16 mouse cellular contexts compared by ENCODE assay signal in genomic region chr4:62775005-62775609, GRCm38 (mm10).
"Had no signal": no experiment of that assay in that cellular context is flagged by ENCODE, and none has a peak within 500 bp of the region (broad histone marks: within the 10 kb centered on the region; RNA-seq: fewer than 3 reads in every experiment).

No protein-coding gene starts in this region.

- H3K36me3 ChIP-seq: midbrain, embryonic 10.5 days; midbrain, embryonic 12.5 days; midbrain, embryonic 15.5 days; neural tube, embryonic 12.5 days; stomach, embryonic 15.5 days had no signal

- H3K4me2 ChIP-seq: lung, embryonic 14.5 days; midbrain, embryonic 12.5 days; midbrain, embryonic 15.5 days; neural tube, embryonic 12.5 days; stomach, embryonic 15.5 days had no signal

- H3K4me1 ChIP-seq: midbrain, embryonic 12.5 days; midbrain, embryonic 15.5 days; neural tube, embryonic 12.5 days; stomach, embryonic 15.5 days had no signal

- DNase-seq: lung, adult 18-20 months; lung, embryonic 14.5 days; lung, postnatal 10 days; lung, postnatal 36 days; right cerebral cortex, postnatal 14 days; thymus, adult 2 months; thymus, postnatal 25 days; thymus, postnatal 4 days had no signal

- H3K4me3 ChIP-seq: midbrain, embryonic 10.5 days; midbrain, embryonic 12.5 days; midbrain, embryonic 15.5 days; neural tube, embryonic 12.5 days; stomach, embryonic 15.5 days had no signal

- H3K9ac ChIP-seq: liver, embryonic 14.5 days; lung, embryonic 14.5 days; midbrain, embryonic 12.5 days; midbrain, embryonic 15.5 days; neural tube, embryonic 12.5 days; stomach, embryonic 15.5 days had no signal

- H3K9me3 ChIP-seq: midbrain, embryonic 10.5 days; midbrain, embryonic 12.5 days; midbrain, embryonic 15.5 days; neural tube, embryonic 12.5 days; stomach, embryonic 15.5 days had no signal

- H3K27ac ChIP-seq: liver, embryonic 14.5 days; macrophage; midbrain, embryonic 10.5 days; midbrain, embryonic 12.5 days; midbrain, embryonic 15.5 days; neural tube, embryonic 12.5 days; stomach, embryonic 15.5 days; stomach, postnatal 0 days had no signal

- ATAC-seq: midbrain, embryonic 15.5 days had no signal

- H3K27me3 ChIP-seq: midbrain, embryonic 15.5 days; neural tube, embryonic 12.5 days; stomach, embryonic 15.5 days had no signal
